Mouse (Mus musculus): ENCODE results near the gene Dbx1.

DNA sequence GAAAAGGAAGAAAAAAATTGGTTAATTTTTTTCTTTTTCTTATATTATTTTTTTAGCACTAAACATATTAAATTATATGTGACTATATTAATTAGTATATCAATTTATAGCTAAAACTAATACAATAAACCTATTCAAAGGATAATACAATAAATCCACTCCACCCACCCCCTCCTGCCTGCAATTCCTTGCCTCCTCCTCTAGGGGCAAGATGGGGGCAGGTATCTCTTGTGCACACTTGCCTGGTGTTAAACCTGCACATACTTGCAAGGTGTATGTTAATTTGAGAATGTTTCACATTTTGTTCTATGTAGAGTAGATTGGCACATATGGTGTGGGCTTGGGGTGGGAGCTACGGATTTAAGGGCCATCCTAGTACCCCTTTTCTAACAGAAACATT is 16.5 kb downstream of the Dbx1 start:
- no peak for TF ChIP-seq REST (IDR thresholded peaks at IDR 0.05; ENCODE audit: insufficient read depth, insufficient read length)
- TF ChIP-seq SRF (IDR thresholded peaks at IDR 0.05; ENCODE audit: control insufficient read depth, insufficient read length, low read depth) = no peak
- no peak for TF ChIP-seq POLR2A (IDR thresholded peaks at IDR 0.05; ENCODE audit: insufficient read length, low read depth)
